ENCODE assay signal across 1 mouse cellular context in the genomic region with DNA sequence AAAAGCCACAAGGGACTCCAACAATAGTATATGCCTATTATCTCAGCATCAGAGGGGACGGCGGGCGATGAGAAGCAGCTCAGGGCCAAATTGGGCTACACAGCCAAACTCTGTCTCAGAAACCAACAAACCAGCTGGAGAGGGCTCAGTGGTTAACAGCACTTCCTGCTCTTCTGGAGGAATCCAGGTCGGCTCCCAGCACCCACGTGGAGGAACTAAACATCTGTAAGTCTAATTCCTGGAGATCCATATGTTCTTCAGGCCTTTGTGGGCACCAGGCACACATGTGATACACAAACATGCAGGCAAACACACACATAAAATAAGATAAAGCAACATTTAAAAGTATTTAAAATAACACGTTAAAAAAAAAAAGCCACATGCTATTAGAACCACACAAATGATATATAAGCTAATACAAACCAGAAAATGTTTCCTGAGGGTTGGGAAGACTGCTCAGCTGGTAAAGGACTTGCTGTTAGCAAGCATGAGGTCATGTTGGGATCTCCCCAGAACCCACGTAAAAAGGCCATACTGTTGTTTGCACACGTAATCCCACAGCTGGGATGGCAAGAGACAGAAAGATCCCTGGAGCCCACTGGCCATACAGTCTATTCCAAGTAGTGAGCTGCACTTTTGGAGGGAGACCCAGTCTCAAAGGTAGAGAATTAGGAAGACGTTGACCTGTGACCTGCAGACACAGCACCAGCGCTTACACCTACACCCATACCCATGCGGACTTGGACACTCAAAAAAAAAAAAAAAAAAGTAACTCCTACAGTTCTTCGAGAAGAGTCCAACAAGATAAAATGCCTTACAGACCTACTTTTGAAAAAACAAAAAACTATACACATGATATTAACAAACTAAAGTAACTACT.
A peak's percentile ranks its signal among the peaks of the same experiment; 100 is the strongest.
TF ChIP-seq lines count a peak whose summit lies in the region.

No protein-coding gene starts in this region.

TF ChIP-seq in MEL, 35 proteins besides CTCF, POLR2A, EP300 and RAD21 (continued from another document):
- TF ChIP-seq ZMIZ1 (IDR thresholded peaks at IDR 0.05; ENCODE audit: low read depth, low read length) (no peak), MAX (IDR thresholded peaks at IDR 0.05; ENCODE audit: low read length) (peak; percentile 77; the same call in 1 of the 2 replicates), MAFK (IDR thresholded peaks at IDR 0.05; ENCODE audit: borderline replicate concordance, low read depth, low read length) (no peak), MAZ (IDR thresholded peaks at IDR 0.05; ENCODE audit: low read depth, low read length) (no peak), ZC3H11A (IDR thresholded peaks at IDR 0.05; ENCODE audit: low read depth, low read length) (no peak), POLR2AphosphoS5 (IDR thresholded peaks at IDR 0.05; ENCODE audit: borderline replicate concordance, low read depth, low read length) (no peak), USF1 (IDR thresholded peaks at IDR 0.05; ENCODE audit: low read depth, low read length) (no peak), CHD1 (IDR thresholded peaks at IDR 0.05; ENCODE audit: low read depth, low read length) (peak; percentile 63; the same call in 1 of the 2 replicates), TBP (IDR thresholded peaks at IDR 0.05; ENCODE audit: low read depth, low read length) (0 out of 2 replicates have a peak, but pooled peaks have one; percentile 23), SIN3A (IDR thresholded peaks at IDR 0.05; ENCODE audit: low read length) (no peak; the same call in none of the 2 replicates), MEF2A (IDR thresholded peaks at IDR 0.05; ENCODE audit: extremely low read depth, insufficient replicate concordance, low read depth, low read length, poor library complexity, severe bottlenecking) (no peak), TCF12 (IDR thresholded peaks at IDR 0.05; ENCODE audit: low read depth, low read length) (no peak), MXI1 (IDR thresholded peaks at IDR 0.05; ENCODE audit: low read depth, low read length) (peak; percentile 93), MYC (IDR thresholded peaks at IDR 0.05; ENCODE audit: low read depth, low read length) (peak; percentile 81), GATA1 (IDR thresholded peaks at IDR 0.05; ENCODE audit: low read depth, low read length) (no peak), E2F4 (IDR thresholded peaks at IDR 0.05; ENCODE audit: borderline replicate concordance, low read depth, low read length) (no peak), SMC3 (IDR thresholded peaks at IDR 0.05; ENCODE audit: low read depth, low read length) (no peak), ZKSCAN1 (IDR thresholded peaks at IDR 0.05; ENCODE audit: low read depth, low read length) (no peak), UBTF (IDR thresholded peaks at IDR 0.05; ENCODE audit: borderline replicate concordance, insufficient read depth, low read depth, low read length) (no peak)
